Mouse (Mus musculus) gastrocnemius, adult 18-20 months (tissue): ENCODE data around the gene Hdgfl2. TPM values are rescaled to one million over a fixed set of nuclear protein-coding genes. Genes with fewer than 3 reads are reported as not detected.

ENCODE experiments used
- DNase-seq: peaks from one replicate; pipeline ENCODE4 v3.0.0; 2021; ENCODE audit warnings: low spot score
- long read RNA-seq, 2 experiments: library from polyadenylated mRNA; stranded (forward); transcript quantifications; one replicate each; pipeline ENCODE4 v2.0.0; 2021
- total RNA-seq, 2 experiments: library from RNA; stranded (reverse); gene quantifications; 2 replicates each; pipeline ENCODE4 v1.2.3; 2021

Gene Hdgfl2
- 10 to 100 TPM; 23.2 to 25.5 TPM for total RNA-seq
- long read RNA-seq, experiment 1, transcript Hdgfl2-212 (16 exons, 2,270 nt), result major isoform, 29 of 55 reads
- long read RNA-seq, experiment 1, partial matches to known transcripts, result 4 of 55 reads
- long read RNA-seq, experiment 1, other reads (novel, unspliced or antisense), result 19 of 55 reads
- long read RNA-seq, experiment 2, transcript Hdgfl2-210 (16 exons, 2,238 nt), result minor isoform, 6 of 35 reads
- long read RNA-seq, experiment 2, transcript Hdgfl2-212 (16 exons, 2,270 nt), result major isoform, 13 of 35 reads
- long read RNA-seq, experiment 2, partial matches to known transcripts, result 2 of 35 reads
- long read RNA-seq, experiment 2, other reads (novel, unspliced or antisense), result 11 of 35 reads

DNA sequence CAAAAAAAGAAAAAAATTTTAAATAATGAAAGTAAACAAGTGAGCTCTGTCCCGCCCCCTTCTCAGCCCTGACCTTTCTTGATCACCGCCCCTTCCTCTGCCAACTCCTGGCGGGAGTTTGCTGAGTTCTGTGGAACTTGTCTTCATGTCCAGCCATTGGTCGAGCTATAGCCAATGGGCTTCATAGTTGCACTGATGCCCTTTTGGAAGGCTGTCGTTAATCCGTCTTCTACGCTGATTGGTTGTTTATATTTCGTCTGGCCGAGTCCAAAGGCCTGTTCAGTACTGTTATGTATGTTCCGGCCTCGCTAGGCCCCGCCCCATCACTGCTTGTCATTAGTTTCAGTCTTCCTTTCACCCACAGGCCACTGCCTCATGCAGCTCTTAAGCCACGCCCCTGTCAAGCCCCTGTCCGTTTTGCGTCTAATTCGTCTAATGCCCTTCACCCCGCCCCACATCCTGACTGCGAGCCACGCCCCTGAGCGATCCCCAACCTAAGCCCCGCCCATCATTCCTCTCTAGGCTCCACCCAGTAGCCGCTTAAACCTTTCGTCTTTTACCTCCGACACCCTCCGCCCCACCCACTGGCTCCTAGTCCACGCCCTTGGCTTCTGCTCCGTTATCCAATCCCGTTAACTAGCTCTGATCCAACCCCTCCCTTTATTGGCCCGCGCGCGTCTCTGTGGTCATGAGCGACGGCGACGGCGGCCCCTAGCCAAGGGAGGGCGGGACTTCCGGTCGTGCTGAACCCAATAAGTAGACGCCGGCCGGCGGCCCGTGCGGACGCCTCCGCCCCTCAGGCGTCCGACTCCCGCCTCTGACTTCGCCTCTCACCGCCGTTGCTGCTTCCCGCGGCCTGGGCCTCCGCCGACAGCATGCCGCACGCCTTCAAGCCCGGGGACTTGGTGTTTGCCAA lies at the start of gene Hdgfl2:
Hdgfl2 (plus strand) TSS at position 755 of the 916 bp plus-strand sequence.
- peak; percentile 100 for DNase-seq

DNA sequence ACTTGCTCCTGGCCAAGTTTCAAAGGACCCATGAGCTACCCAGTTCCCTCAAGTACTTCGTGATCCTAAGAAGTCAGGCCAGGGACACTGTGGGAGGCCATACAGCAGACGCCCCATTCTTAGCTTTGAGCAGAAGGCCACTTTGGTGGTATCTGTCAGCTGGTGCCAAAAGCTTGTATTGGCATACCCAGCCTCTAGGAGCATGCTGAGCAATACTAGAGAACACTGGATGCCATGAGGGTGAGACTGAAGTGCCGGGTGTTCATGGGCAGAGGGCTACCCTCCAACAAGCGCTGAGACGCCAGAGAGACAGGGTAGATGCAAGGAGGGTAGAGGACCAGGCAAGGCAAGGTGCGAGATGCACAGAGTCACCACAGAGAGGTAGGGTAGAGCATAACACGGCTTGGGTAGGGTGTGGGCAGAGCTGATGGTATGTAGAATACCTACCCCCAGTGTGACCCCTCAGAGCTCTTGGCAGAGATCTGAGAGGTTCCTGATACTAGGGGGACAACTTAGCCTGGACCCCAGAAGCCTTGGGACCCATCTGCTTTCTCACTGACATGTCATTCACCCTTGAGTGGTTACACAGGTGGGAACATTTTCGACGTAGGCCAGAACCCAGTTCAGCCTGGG lies 49.1 kb upstream of the Hdgfl2 start:
- DNase-seq, result no peak

DNA sequence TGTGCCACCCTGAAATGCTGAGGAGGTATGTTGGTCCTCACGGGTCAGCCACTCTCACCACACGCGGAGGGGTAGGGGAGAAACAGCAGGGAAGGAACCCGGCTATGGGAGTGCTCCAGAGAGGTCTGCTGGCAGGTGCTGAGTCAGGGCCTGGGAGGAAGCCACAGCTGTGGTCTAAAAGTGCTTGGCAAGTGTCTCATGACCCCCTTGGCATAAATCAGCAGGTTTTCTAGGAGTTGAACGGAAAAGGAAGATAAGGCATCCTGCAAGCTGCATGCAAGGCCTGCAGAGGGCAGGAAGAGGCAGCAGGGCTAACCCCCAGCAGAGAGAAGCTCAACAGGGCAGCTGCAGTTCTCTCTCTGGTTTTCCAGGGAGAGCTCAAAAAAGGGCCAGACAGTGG lies 48.5 kb upstream of the Hdgfl2 start:
- DNase-seq, result no peak

DNA sequence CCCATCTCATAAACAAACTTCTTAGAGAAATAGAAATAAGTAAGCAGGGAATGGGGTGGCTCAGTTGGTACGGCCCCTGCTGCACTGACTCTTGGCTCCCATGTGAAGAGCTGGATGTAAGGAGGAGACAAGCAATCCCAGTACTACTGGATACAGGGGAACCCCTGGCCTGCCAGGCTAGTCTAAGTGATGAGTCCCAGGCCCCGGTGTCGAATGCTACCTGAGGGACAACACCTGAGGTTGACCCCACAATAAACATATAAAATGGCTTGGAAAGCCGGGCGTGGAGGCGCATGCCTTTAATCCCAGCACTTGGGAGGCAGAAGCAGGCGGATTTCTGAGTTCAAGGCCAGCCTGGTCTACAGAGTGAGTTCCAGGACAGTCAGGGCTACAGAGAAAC lies 48.0 kb upstream of the Hdgfl2 start:
- no peak for DNase-seq

DNA sequence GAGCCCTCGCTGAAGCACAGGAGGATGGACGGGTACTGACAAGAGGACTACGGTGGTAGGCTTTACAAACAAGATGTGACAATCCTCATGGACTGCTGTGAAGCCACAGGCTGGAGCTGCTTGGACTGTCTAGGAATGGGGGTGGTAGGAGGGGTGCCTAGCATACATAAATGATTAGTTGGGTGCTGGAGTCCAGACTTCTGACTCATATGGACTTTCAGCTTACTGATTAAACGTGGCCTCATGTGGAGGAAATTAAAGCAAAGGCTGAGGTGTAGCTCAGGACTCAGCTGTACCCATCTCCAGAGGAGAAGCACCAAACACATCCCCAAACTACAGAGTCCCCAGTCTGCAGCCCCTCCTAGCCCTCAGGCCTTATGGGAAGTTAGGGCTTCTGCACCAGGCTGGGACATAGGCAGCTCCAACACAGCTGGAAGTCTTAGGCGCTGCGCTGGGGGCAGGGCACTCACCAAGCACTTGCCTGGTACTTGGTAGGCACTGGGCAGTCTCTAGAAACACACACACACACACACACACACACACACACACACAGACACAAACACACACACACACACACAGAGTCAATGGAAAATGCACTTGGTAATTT lies 47.2 kb upstream of the Hdgfl2 start:
- no peak for DNase-seq

DNA sequence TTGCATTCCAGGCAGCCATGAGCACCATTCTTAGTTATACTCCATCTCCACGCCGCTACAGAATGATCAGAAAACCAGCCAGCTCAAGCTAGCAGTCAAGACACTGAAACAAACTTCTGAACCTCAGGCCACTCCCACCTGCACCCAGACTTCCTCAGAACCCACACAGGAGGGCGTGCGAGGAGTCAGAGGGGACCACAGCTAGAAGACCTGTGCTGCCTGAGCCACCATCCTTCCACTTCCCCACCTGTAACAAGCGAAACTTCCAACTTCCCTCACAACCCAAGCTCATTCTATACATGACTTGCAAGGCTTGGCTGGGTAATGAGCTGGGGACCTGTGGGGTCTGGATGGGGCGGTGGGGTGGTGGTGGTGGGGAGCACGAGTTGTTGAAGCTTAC lies 46.6 kb upstream of the Hdgfl2 start:
- DNase-seq, result no peak

DNA sequence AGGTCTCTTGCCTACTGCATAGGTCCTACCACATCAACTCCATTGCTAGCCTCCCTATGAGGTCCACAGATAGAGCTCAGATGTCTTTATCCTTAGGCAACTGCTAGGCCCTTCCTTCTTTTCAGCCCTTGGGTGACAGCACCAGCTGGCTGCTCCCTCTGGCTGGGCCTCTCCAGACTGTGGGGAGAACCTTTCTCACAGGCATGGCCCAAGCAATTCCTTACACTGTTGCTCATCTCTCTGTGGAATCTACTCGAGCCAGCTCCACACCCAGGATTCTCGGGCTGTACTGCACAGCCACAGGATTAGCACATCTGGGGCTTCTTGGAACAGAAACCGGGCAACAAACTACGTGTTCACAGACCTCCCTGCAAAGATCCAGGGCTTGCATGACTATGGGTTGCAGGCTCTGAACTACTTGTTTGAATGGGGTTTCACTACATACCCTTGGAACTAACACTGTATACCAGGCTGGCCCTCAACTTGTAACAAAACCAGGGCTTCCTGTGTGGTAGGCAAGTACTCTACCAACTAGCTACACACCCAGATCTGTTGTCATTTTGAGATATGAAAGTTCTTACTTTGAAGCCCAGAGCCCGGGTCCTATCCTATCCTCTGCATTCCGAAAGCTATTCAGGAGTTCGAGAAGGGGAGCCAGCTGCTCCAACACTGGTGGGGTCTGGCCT lies 45.3 kb upstream of the Hdgfl2 start:
- DNase-seq, result peak; percentile 61

DNA sequence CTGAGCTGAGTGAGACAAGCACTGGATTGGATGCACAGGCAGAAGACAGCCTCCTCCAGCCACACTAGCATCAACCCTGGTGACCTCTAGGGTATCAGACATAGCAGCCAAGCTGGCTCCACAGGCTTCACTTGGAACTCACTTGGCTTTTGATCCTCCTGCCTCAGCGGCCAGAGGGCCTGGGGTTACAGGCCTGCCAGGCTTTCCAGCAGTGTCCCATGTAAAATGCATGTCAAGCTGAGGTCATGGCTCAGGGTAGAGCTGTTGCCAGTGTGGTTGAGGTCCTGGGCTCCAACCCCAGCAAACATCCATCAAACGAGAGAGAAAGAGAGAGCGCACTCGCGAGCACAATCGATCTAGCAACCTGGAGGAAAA lies 44.7 kb upstream of the Hdgfl2 start:
- DNase-seq, result no peak

DNA sequence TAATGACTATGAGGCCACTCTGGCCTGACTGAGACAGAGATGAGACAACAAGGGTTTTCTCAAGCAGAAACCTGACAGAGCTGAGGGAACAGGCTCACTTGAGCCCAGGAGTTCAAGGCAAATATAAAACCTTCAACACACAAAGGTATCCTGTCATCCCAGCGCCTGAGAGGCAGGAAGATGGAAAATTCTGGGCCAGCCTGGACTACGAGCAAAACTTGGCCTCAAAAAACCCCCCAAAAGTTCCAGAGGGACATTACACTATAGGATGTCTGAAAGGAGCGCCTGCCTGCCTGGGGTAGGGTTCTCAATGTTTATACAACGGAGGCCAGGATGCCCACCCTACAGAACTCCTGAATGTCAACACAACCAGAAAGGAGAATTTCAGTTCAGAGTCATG lies 44.2 kb upstream of the Hdgfl2 start:
- no peak for DNase-seq

DNA sequence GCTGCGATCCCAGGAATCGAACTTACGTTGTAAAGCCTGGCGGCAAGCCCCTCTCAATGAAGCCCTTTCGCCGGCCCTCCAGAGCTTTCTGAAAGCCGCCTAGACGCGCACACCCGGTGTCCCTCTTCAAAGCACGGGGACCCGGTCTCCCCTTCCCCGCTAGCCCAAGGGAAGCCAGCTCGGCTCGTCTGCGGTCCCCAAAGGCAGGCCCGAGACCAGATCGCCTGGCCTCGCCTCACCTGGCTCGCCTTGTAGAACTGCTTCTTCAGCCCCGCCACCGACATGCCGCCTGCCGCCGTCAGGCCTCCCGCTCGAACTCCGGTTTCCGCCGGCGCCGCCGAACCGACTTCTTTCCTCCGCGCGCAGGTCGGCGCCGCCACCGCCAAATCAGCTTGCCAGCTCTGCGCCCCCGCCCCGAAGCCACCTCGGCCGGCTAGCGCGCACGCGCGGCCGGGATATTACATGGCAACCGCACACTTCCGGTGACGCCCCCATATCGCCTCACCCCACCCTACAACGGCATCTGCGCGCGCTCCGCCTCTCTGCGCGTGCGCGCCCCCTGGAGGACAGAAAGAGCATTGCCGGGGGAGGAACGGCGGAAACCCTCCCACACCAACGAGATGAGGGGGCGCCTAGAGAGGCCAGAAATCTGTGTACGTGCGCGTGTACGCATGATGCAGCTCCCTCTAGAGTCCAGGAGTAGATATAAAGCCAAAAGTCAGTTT lies 43.1 kb upstream of the Hdgfl2 start, which contains the start of gene Sh3gl1:
Sh3gl1 (minus strand) TSS at position 460 of the 725 bp plus-strand sequence.
- peak; percentile 99 for DNase-seq

DNA sequence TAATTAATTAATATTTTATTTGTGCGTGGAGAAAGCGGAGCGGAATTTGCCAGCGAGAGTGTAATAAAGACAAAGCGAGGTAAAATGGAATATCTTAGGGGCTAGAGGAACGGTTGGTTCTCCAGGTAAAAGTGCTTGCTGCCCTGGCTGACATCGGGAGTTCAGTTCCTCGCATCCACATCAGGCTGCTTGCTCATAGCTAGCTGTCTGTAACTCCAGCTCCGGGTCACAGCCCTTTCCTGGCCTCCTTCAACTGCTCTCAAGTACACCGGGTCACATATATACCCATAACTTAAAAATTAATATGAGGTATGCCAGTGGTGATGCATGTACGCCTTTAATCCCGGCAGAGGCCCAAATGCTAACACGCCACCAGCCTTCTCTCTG lies 42.5 kb upstream of the Hdgfl2 start:
- no peak for DNase-seq

DNA sequence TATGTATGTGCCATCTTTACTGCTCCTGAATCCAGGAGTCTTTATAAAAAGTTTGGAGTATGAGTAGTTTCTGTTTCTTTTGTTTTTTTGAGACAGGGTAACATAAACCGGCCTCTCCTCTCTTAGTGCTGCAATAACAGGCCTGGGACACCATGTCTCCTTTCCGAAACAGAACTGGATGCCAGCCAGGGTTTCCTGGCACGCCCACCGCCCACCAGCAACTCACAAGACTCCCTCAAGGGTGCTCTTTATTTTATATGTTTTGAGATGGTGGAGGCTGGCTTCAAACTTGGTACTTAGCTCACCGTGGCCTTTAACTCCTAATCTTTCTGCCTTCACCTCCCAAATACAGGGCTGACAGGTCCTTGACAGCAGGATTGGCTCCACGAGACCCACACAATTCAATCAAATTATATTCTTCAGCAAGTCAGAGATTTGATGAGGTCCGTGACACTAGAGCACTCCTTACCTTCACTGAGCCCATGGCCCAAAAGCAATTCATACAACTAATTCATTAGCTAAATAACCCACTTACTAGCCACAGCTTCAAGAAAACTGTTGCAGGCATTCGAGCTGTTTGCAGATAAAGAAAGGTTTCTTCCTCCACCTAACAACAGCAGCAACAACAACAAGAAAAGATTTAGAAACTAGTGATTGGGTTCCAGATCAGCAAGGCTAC lies 40.7 kb upstream of the Hdgfl2 start:
- no peak for DNase-seq

DNA sequence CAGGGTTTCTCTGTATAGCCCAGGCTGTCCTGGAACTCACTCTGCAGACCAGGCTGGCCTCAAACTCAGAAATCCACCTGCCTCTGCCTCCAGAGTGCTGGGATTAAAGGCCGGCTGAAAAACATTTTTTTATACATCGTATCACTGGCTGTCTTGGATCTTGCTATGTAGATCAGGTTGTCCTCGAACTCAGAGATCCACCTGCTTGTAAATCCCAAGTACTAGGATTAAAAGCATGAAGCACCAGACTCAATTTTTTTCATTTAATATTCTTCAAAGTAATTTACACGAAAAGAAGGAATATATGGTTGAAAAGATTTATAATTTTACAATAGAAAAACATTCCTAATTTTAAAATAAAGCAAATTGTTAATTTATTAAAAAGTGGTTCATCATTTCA lies 40.1 kb upstream of the Hdgfl2 start:
- DNase-seq, result no peak

DNA sequence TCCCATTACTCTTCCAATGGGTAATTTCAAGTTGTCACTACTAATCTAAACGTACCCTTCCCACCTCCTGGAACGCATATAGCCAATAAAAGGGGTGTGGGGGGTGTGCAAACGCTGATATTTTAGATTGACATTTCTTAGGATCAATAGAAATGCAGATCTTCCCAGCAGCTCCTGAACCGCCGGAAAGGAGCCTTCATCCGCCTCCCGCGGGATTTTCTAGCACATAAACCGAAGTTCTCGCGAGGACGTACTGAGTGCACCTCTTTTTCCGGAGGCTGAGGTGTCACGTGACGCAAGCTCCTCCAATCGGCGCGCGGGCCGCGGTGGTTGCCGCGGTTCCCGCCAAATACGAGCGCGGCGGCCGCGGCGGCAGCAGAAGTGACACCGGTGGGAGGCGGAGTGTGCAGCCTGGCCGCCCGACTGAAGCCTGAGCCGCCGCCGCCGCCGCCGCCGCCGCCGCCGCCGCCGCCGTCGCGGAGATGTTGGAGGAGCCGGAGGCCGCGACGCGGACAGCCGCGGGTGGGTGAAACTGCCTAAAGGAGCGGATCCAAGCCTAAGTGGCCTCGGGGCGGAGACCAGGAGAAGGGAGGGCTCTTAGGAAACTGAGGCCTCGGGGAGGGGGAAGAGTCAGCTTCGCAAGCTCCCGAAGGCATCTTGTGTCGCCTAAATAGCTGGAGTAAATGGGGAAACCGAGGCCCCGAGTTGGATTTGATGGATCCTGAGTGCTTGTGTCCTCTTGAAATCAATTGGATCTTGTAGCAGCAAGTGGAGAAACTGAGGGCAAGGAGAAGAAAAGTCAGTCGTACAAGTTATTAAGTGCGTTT lies 39.2 kb upstream of the Hdgfl2 start, which contains the start of gene Chaf1a:
Chaf1a (plus strand) TSS at position 410 of the 827 bp plus-strand sequence.
- peak; percentile 99 for DNase-seq

DNA sequence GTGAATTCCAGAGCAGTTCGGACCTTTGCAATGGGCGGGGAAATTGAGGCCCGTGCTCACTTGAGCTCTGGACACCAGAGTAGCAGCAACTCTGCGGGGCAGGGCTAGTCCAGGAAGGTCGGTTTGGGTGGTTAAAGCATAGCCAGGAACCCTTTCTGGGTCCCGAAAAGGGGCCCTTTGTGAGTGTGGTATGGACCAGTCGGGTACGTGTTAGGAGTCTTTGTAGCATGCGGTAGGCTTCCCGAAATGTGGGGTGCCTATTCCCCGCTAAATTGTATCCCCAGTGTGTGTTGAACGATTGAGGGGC lies 38.6 kb upstream of the Hdgfl2 start:
- no peak for DNase-seq

DNA sequence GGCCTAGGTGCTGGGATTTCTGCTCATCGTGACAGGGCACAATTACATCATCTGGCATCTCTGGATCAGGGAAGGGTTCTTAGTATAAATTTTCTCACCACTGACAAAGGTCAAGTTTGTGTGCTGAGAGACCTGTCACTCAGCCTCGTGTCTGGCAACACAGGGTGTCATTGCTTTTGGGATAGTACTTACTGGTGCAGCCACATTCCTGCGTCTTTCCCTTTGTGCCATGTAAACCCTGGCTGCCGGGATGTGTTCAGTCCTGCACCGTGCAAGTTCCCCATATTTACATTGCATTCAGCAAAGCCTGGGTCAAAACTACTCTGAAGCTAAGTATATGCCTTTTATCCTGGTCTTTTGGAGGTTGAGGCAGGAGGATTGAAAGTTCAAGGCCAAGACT lies 28.1 kb upstream of the Hdgfl2 start:
- DNase-seq, result no peak

DNA sequence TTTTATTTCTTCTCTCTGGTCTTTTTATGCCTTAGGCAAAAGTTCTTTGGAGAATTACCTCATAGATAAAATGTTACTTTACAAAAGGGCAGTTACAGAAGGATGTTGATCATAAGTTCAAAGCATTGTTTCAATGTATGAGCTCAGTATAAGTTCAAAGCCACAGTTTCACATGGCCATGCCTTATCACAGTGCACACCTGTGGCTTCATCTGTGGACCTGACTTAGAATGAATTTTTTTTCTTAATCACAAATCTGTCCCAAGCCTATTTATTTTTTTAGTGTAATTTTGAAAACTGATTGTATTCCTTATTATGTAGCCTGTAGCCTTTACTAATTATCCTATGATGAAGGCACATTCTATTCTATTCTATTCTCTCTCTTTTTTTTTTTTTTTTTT lies 24.5 kb upstream of the Hdgfl2 start:
- DNase-seq, result no peak

DNA sequence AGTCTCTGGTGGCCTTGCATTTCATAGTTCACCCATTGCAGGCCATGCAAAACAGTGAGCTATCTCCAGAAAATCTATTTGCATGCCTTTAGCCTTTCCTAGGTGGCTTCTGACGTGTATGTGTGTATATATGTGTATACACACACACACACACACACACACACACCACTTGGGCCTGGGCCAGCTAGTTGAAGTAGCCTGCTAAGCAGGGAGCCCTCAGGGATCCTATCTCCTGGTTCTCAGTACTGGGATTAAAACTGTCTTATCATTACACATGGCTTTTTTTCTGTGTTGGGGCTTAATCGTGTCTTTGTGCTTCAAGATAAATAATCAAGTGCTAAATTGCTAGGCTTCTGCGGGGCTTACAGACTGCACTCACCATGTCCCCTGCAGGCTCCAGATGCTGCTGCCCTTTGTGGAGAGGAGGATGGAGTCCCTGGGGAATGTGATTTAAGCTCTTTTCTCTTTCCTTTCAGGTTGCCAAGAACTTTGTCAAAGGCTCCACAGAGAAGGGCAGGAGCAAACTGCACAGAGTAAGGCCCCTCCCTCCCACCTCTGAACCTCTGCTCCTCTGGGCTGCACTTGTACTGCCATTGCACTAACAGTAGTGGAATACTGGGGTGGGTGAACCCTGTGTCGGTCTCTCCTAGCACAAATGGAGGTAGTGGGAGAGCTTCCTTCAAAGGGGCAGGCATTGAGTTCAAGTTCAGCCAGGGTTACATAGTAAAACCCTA lies 23.3 kb upstream of the Hdgfl2 start:
- no peak for DNase-seq
